Mouse (Mus musculus) embryonic facial prominence, embryonic 11.5 days (tissue): ENCODE results near the gene Rasl12. TPM values are rescaled to one million over a fixed set of nuclear protein-coding genes. Genes with fewer than 3 reads are reported as not detected.

ENCODE experiments used
- ATAC-seq: fragments of 200-750 bp; cut with Nextera tagmentation; replicated peaks from 2 replicates; pipeline ENCODE4 v1.8.0; 2017; ENCODE audit warnings: low read depth; ENCODE audit not compliant: insufficient number of reproducible peaks, low FRiP score, low TSS enrichment
- DNase-seq: peaks from one replicate; pipeline ENCODE4 v3.0.0-alpha.2; 2015; ENCODE audit warnings: low spot score
- H3K27ac ChIP-seq: fragments of 300-500 bp; sonication (generic); replicated peaks from 2 replicates; pipeline ENCODE4 v1.5.1; 2014; ENCODE audit warnings: mild to moderate bottlenecking, low read depth, low read length, control low read depth
- H3K27me3 ChIP-seq: fragments of 300-500 bp; sonication (generic); 2 replicates; pipeline ENCODE4 v1.6.1; 2014; ENCODE audit warnings: mild to moderate bottlenecking, low read length, moderate library complexity, mixed read lengths; ENCODE audit not compliant: control insufficient read depth, insufficient read depth
- H3K36me3 ChIP-seq: fragments of 300-500 bp; sonication (generic); replicated peaks from 2 replicates; pipeline ENCODE4 v1.6.1; 2014; ENCODE audit warnings: low read depth, mild to moderate bottlenecking, low read length, moderate library complexity, mixed read lengths; ENCODE audit not compliant: control insufficient read depth, insufficient read depth
- H3K4me1 ChIP-seq: fragments of 300-500 bp; sonication (generic); 2 replicates; pipeline ENCODE4 v1.6.1; 2014; ENCODE audit warnings: low read length, mixed read lengths; ENCODE audit not compliant: control insufficient read depth, insufficient read depth
- H3K4me2 ChIP-seq: fragments of 300-500 bp; sonication (generic); 2 replicates; pipeline ENCODE4 v1.6.1; 2014; ENCODE audit warnings: low read depth, mild to moderate bottlenecking, control low read depth, low read length, moderate library complexity
- H3K4me3 ChIP-seq: fragments of 300-500 bp; sonication (generic); 2 replicates; pipeline ENCODE4 v1.5.1; 2014; ENCODE audit warnings: low read depth, low read length, control low read depth
- H3K9ac ChIP-seq: fragments of 300-500 bp; sonication (generic); replicated peaks from 2 replicates; pipeline ENCODE4 v1.6.1; 2014; ENCODE audit warnings: mild to moderate bottlenecking, control low read depth, low read length
- H3K9me3 ChIP-seq: fragments of 300-500 bp; sonication (generic); replicated peaks from 2 replicates; pipeline ENCODE4 v1.6.1; 2016; ENCODE audit warnings: mild to moderate bottlenecking, low read length, inconsistent platforms, mixed read lengths; ENCODE audit not compliant: control insufficient read depth
- WGBS: fragments of 180-500 bp; shearing (Covaris S2); extraction: QIAGEN DNeasy Blood & Tissue Kit; methylation state at CpG from one replicate; pipeline ENCODE4 v1.1.7; 2014; 5-methylcytosine and 5-hydroxymethylcytosine counted together
- polyA plus RNA-seq: library from polyadenylated mRNA; unstranded; fragments of >200 nt; fragmentation: Nextera tagmentation; extraction: Ambion mirVana; gene quantifications from 2 replicates; pipeline ENCODE4 v1.2.1, GENCODE M21; 2014

The Rasl12 gene
- polyA plus RNA-seq, 1 experiment from 2014 or later, result 7.6 TPM

- Histone ChIP-seq H3K4me2 (no peak overlapping the region), H3K36me3 (no peaks in the 10 kb centered on the region), H3K27ac (no peak overlapping the region), H3K9me3 (no peaks in the 10 kb centered on the region), H3K9ac (no peak overlapping the region), H3K4me3 (no peak overlapping the region), H3K4me1 (0 out of 2 replicates have a peak, but pooled peaks cover 3% of the 10 kb centered on the region), H3K27me3 (no peaks in the 10 kb centered on the region)
- WGBS, result 2% methylated on average over 3 of the region's 3 CpGs
- no peak for ATAC-seq
- DNase-seq, result peak; percentile 90
These were observed 33.9 kb downstream of the Rasl12 start for GRCm38 (mm10) chr9:65432236-65432635.

DNA sequence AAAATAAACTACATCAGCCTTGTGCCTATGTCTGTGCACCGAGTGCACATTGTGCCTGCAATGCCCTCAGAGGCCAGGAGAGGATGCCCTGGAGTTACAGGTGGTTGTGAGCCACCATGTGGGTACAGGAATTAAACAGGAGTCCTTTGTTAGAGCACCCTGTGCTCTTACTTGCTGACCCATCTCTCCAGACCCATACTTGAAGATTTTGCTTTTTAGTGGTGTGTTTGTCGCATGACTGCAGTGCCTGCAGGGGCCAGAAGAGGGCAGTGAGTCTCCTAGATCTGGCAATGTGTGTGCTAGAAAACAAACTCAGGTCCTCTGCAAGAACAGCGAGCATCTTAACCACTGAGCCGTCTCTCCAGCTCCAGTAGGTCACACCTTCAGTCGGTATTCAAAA lies 35.8 kb downstream of the Rasl12 start:
- ATAC-seq (no peak), DNase-seq (peak; percentile 45)
- Histone ChIP-seq H3K27ac (no peak overlapping the region), H3K9me3 (no peaks in the 10 kb centered on the region), H3K4me3 (no peak overlapping the region), H3K27me3 (no peaks in the 10 kb centered on the region), H3K36me3 (no peaks in the 10 kb centered on the region), H3K9ac (no peak overlapping the region), H3K4me1 (0 out of 2 replicates have a peak, but pooled peaks cover 3% of the 10 kb centered on the region), H3K4me2 (no peak overlapping the region)
- WGBS, result 63% methylated on average over 5 of the region's 5 CpGs

DNA sequence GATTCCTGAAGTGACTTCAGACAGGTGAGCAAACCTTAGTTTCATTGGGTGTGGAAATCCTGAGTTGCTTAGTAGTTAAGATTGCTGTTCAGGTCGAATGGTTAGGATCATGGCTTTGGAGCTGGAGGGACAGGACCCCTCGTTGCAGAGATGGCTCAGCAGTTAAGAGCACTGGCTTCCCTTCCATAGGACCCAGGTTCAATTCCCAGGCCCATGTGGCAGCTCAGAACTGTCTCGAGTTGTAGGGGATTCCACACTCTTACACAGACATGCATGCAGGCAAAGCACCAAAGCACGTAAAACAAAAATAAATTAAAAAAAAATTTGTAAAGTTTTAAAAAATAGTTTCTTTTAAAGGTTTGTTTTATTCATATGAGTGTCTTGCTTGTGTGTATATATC lies 36.9 kb downstream of the Rasl12 start:
- no peaks in the 10 kb centered on the region for H3K36me3 ChIP-seq
- H3K4me2 ChIP-seq, result no peak overlapping the region
- H3K4me3 ChIP-seq, result no peak overlapping the region
- 0 out of 2 replicates have a peak, but pooled peaks cover 3% of the 10 kb centered on the region for H3K4me1 ChIP-seq
- ATAC-seq, result 0 out of 2 replicates have a peak, but pooled peaks have one; percentile 26
- H3K27ac ChIP-seq, result no peak overlapping the region
- no peak for DNase-seq
- H3K27me3 ChIP-seq, result no peaks in the 10 kb centered on the region
- 77% methylated on average over 4 of the region's 4 CpGs for WGBS
- H3K9ac ChIP-seq, result no peak overlapping the region
- no peaks in the 10 kb centered on the region for H3K9me3 ChIP-seq

DNA sequence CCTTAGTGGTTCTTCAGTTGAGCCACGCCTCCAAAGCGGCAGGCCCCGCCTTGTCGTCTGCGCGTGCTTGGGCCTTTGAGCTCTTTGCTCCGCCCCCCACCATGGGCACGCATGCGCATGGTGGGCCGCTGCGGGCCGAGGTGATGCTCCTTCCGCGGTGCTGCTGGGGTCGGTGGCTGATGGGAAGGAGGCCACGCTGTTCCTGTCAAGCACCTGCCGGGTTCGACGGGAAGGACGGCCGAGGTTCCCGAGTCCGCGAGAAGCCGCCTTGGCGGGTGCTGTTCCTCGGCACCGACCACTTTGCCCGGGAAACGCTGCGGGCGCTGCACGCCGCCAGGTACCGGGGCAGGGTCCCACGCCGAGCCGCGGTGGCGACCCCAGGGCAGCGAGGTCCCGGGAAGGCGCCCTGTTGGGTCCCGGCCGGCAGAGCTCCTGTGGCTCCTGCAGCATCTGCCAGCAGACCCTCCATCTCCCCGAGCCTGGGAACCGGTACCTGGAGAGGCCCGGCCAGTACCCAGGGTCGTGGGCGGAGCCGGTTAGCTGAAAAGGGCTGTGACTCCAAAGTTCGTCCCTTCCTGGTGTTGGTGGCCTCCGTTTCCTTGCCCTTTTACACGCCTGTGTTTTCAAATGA lies 37.5 kb downstream of the Rasl12 start, which contains the start of gene Mtfmt:
Gene Mtfmt (plus strand): TSS at position 112 of the 631 bp plus-strand sequence.
- 0 out of 2 replicates have a peak, but pooled peaks cover 3% of the 10 kb centered on the region for H3K4me1 ChIP-seq
- H3K27ac ChIP-seq, result no peak within 1 kb of the TSS
- no peaks in the 10 kb centered on the region for H3K27me3 ChIP-seq
- peak within 1 kb of the TSS; percentile 93 for H3K4me3 ChIP-seq
- no peaks in the 10 kb centered on the region for H3K36me3 ChIP-seq
- peak; percentile 85 for ATAC-seq
- no peaks in the 10 kb centered on the region for H3K9me3 ChIP-seq
- peak within 1 kb of the TSS; percentile 84 for H3K9ac ChIP-seq
- WGBS, result under 1% methylated on average over 54 of the region's 54 CpGs
- peak; percentile 97 for DNase-seq
- peak within 1 kb of the TSS; percentile 72 for H3K4me2 ChIP-seq

DNA sequence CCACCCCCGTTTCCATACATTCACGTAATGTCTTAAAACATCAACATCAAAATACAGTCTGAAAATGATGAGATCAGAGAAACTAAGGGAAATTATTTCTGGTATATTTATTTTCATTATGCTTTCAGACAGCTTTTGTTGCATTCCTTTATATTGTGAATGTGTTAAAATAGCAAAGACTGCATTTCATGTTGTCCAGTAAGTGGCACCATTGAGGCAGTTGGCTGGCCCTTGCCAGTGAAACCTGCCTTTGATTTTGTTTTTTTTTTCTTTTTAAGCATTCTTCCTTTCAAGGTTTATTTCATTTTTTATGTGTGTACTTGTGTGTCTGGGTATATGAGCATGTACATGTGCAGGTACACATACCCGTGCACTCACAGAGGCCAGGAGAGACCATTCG lies 46.4 kb downstream of the Rasl12 start:
- no peaks in the 10 kb centered on the region for H3K9me3 ChIP-seq
- ATAC-seq (no peak), DNase-seq (no peak)
- no peaks in the 10 kb centered on the region for H3K27me3 ChIP-seq
- H3K27ac ChIP-seq, result no peak overlapping the region
- no peak overlapping the region for H3K9ac ChIP-seq
- WGBS, result 94% methylated on average over 4 of the region's 4 CpGs
- no peak overlapping the region for H3K4me2 ChIP-seq
- no peaks in the 10 kb centered on the region for H3K4me1 ChIP-seq
- H3K4me3 ChIP-seq, result no peak overlapping the region
- peaks cover 5% of the 10 kb centered on the region for H3K36me3 ChIP-seq

DNA sequence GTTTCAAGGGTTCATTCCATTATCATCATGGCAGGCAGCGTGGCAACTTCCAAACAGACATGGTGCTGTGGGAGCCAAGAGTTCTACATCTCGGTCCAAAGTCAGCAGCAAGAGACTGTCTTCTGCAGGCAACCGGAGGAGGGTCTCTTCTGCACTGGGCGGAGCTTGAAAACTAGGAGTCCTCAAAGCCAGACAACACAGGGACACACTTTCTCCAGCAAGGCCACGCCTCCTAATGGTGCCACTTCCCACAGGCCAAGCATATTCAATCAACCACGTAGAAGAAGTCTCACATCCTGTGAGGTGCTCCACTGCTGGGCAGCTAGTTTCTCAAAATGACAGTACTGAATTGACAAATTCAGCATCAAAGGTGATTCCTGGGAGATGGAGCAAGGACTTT lies 49.6 kb downstream of the Rasl12 start:
- H3K9me3 ChIP-seq, result no peaks in the 10 kb centered on the region
- DNase-seq, result no peak
- no peak overlapping the region for H3K4me2 ChIP-seq
- H3K9ac ChIP-seq, result no peak overlapping the region
- no peaks in the 10 kb centered on the region for H3K27me3 ChIP-seq
- ATAC-seq, result no peak
- peaks cover 5% of the 10 kb centered on the region for H3K36me3 ChIP-seq
- H3K4me1 ChIP-seq, result no peaks in the 10 kb centered on the region
- WGBS, result 87% methylated on average over 6 of the region's 6 CpGs
- no peak overlapping the region for H3K27ac ChIP-seq
- H3K4me3 ChIP-seq, result no peak overlapping the region

DNA sequence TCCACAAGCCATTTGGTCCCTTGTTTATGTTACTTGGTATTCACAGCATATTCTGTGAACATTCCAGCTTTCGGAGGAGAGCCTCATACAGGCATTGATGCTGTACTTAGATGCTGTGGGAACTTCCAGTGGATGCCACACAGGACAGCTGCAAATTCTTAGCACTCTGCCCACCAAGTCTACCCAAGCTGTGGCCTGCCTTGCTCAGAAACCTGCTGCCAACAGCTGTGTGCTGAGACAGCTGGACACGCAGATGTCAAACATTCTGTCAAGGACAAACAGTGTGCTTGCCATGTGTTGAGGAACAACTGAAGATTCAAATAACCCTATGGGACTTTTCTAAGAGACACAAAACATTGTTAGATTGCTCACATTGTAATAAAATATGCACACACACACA lies 60.7 kb downstream of the Rasl12 start:
- ATAC-seq (no peak), DNase-seq (no peak)
- Histone ChIP-seq H3K36me3 (no peaks in the 10 kb centered on the region), H3K9ac (no peak overlapping the region), H3K4me2 (no peak overlapping the region), H3K9me3 (no peaks in the 10 kb centered on the region), H3K27ac (no peak overlapping the region), H3K4me3 (no peak overlapping the region), H3K4me1 (no peaks in the 10 kb centered on the region), H3K27me3 (no peaks in the 10 kb centered on the region)
- 88% methylated on average over 2 of the region's 2 CpGs for WGBS

- no peaks in the 10 kb centered on the region for H3K27me3 ChIP-seq
- H3K27ac ChIP-seq, result no peak overlapping the region
- H3K9me3 ChIP-seq, result no peaks in the 10 kb centered on the region
- ATAC-seq (no peak), DNase-seq (no peak)
- 66% methylated on average over 3 of the region's 3 CpGs for WGBS
- no peaks in the 10 kb centered on the region for H3K4me1 ChIP-seq
- no peak overlapping the region for H3K9ac ChIP-seq
- no peaks in the 10 kb centered on the region for H3K36me3 ChIP-seq
- H3K4me3 ChIP-seq, result peak overlapping the region; percentile 84
- no peak overlapping the region for H3K4me2 ChIP-seq
These were observed 61.9 kb downstream of the Rasl12 start for GRCm38 (mm10) chr9:65460198-65460597.
